Mouse (Mus musculus) forebrain, embryonic 16.5 days (tissue): Measurements from ENCODE around the gene Peli2. TPM values are rescaled to one million over a fixed set of nuclear protein-coding genes. Genes with fewer than 3 reads are reported as not detected.
A peak's percentile ranks its signal among the peaks of the same experiment; 100 is the strongest.

Experiments
- ATAC-seq: fragments of 200-750 bp; cut with Nextera tagmentation; 2 replicates; pipeline ENCODE4 v1.8.0; 2017; ENCODE audit warnings: mild to moderate bottlenecking, moderate library complexity
- H3K27ac ChIP-seq: fragments of 300-500 bp; sonication (generic); 2 replicates; pipeline ENCODE4 v1.5.1; 2014; ENCODE audit warnings: low read length, control low read depth
- H3K27me3 ChIP-seq: fragments of 300-500 bp; sonication (generic); replicated peaks from 2 replicates; pipeline ENCODE4 v1.6.1; 2014; ENCODE audit warnings: low read length; ENCODE audit not compliant: control insufficient read depth, insufficient read depth
- H3K36me3 ChIP-seq: fragments of 300-500 bp; sonication (generic); 2 replicates; pipeline ENCODE4 v1.6.1; 2014; ENCODE audit not compliant: control insufficient read depth, insufficient read depth
- H3K4me1 ChIP-seq: fragments of 300-500 bp; sonication (generic); replicated peaks from 2 replicates; pipeline ENCODE4 v1.6.1; 2014; ENCODE audit warnings: low read length; ENCODE audit not compliant: control insufficient read depth, insufficient read depth
- H3K4me2 ChIP-seq: fragments of 300-500 bp; sonication (generic); 2 replicates; pipeline ENCODE4 v1.6.1; 2014; ENCODE audit warnings: mild to moderate bottlenecking, low read length, control low read depth
- H3K4me3 ChIP-seq: fragments of 300-500 bp; sonication (generic); replicated peaks from 2 replicates; pipeline ENCODE4 v1.5.1; 2014; ENCODE audit warnings: mild to moderate bottlenecking, low read length, control low read depth
- H3K9ac ChIP-seq: fragments of 300-500 bp; sonication (generic); replicated peaks from 2 replicates; pipeline ENCODE4 v1.6.1; 2014; ENCODE audit warnings: low read depth, low read length, control low read depth
- H3K9me3 ChIP-seq: fragments of 300-500 bp; sonication (generic); 2 replicates; pipeline ENCODE4 v1.6.1; 2016; ENCODE audit warnings: low read length; ENCODE audit not compliant: control insufficient read depth
- WGBS: fragments of 180-500 bp; shearing (Covaris S2); extraction: QIAGEN DNeasy Blood & Tissue Kit; methylation state at CpG from one replicate; pipeline ENCODE4 v1.1.7; 2014; 5-methylcytosine and 5-hydroxymethylcytosine counted together
- polyA plus RNA-seq: library from polyadenylated mRNA; unstranded; fragments of >200 nt; fragmentation: Nextera tagmentation; extraction: Ambion mirVana; gene quantifications from 2 replicates; pipeline ENCODE4 v1.2.1, GENCODE M21; 2015

Peli2 gene
- polyA plus RNA-seq, 1 experiment from 2014 or later, result 10.5 TPM

GRCm38 (mm10) chr14:48210089-48210488, 89.5 kb downstream of the Peli2 start:
- Histone ChIP-seq H3K4me3 (no peak overlapping the region), H3K4me1 (peaks cover 20% of the 10 kb centered on the region), H3K4me2 (no peak overlapping the region), H3K36me3 (no peaks in the 10 kb centered on the region), H3K27ac (no peak overlapping the region), H3K9me3 (no peaks in the 10 kb centered on the region), H3K27me3 (no peaks in the 10 kb centered on the region), H3K9ac (no peak overlapping the region)
- no peak for ATAC-seq
- WGBS, result 88% methylated on average over 6 of the region's 9 CpGs

- H3K36me3 ChIP-seq, result no peaks in the 10 kb centered on the region
- H3K27me3 ChIP-seq, result no peaks in the 10 kb centered on the region
- no peak overlapping the region for H3K27ac ChIP-seq
- H3K4me2 ChIP-seq, result no peak overlapping the region
- no peak for ATAC-seq
- peaks cover 17% of the 10 kb centered on the region for H3K4me1 ChIP-seq
- H3K9ac ChIP-seq, result no peak overlapping the region
- H3K4me3 ChIP-seq, result no peak overlapping the region
- H3K9me3 ChIP-seq, result no peaks in the 10 kb centered on the region
- WGBS, result 83% methylated on average over 8 of the region's 8 CpGs
These were observed 90.9 kb downstream of the Peli2 start for GRCm38 (mm10) chr14:48211526-48211925.

GRCm38 (mm10) chr14:48212839-48213238, 92.2 kb downstream of the Peli2 start:
- Histone ChIP-seq H3K4me2 (no peak overlapping the region), H3K27me3 (no peaks in the 10 kb centered on the region), H3K4me1 (peaks cover 4% of the 10 kb centered on the region), H3K4me3 (no peak overlapping the region), H3K9me3 (no peaks in the 10 kb centered on the region), H3K27ac (no peak overlapping the region), H3K9ac (no peak overlapping the region), H3K36me3 (no peaks in the 10 kb centered on the region)
- ATAC-seq, result no peak
- WGBS, result 98% methylated on average over 11 of the region's 11 CpGs

GRCm38 (mm10) chr14:48213593-48213992, 93.0 kb downstream of the Peli2 start:
- ATAC-seq, result peak; percentile 33; the same call in 1 of the 2 replicates
- Histone ChIP-seq H3K36me3 (no peaks in the 10 kb centered on the region), H3K9ac (no peak overlapping the region), H3K27ac (no peak overlapping the region), H3K9me3 (no peaks in the 10 kb centered on the region), H3K4me2 (no peak overlapping the region), H3K4me1 (no peaks in the 10 kb centered on the region), H3K27me3 (no peaks in the 10 kb centered on the region), H3K4me3 (no peak overlapping the region)
- WGBS, result 70% methylated on average over 15 of the region's 15 CpGs

- Histone ChIP-seq H3K4me3 (no peak overlapping the region), H3K4me2 (no peak overlapping the region), H3K4me1 (peaks cover 14% of the 10 kb centered on the region), H3K9me3 (no peaks in the 10 kb centered on the region), H3K36me3 (no peaks in the 10 kb centered on the region), H3K27me3 (no peaks in the 10 kb centered on the region), H3K27ac (no peak overlapping the region), H3K9ac (no peak overlapping the region)
- no peak for ATAC-seq
- WGBS, result 81% methylated on average over 9 of the region's 9 CpGs
These were observed 101.4 kb downstream of the Peli2 start for GRCm38 (mm10) chr14:48222051-48222450.

- Histone ChIP-seq H3K27ac (no peak overlapping the region), H3K4me1 (peaks cover 14% of the 10 kb centered on the region), H3K4me2 (no peak overlapping the region), H3K36me3 (no peaks in the 10 kb centered on the region), H3K9me3 (no peaks in the 10 kb centered on the region), H3K9ac (no peak overlapping the region), H3K27me3 (no peaks in the 10 kb centered on the region), H3K4me3 (no peak overlapping the region)
- no peak for ATAC-seq
- WGBS, result 76% methylated on average over 9 of the region's 9 CpGs
These were observed 102.1 kb downstream of the Peli2 start for GRCm38 (mm10) chr14:48222684-48223083.

- Histone ChIP-seq H3K9ac (no peak overlapping the region), H3K4me1 (peaks cover 14% of the 10 kb centered on the region), H3K9me3 (no peaks in the 10 kb centered on the region), H3K27ac (peak overlapping the region; percentile 50), H3K27me3 (no peaks in the 10 kb centered on the region), H3K36me3 (no peaks in the 10 kb centered on the region), H3K4me2 (no peak overlapping the region), H3K4me3 (no peak overlapping the region)
- ATAC-seq, result no peak
- WGBS, result 59% methylated on average over 1 of the region's 1 CpGs
These were observed 103.6 kb downstream of the Peli2 start for GRCm38 (mm10) chr14:48224203-48224602.

DNA sequence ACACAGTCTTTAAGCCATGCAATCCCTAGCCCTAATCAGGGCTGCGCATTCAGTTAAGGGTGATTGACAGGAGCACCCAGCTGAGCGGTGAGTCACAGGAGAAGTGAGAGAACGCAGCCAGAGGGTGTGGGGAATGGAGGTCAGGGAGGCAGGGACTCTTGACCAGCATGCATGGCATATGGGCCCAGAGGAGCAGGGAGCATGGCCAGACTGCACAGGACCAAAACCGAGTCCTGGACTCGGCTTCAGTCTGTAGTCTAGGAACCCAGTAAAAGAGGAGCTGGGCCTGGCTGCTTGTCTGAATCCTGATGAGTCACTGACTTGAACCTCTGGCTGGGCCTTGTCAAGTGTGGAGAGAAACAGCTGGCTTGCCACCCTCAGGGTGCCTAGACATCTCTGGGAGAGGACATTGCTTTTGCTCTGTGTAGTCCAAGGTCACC, 104.3 kb downstream of the Peli2 start:
- no peak; the same call in 1 of the 2 replicates for ATAC-seq
- no peaks in the 10 kb centered on the region for H3K36me3 ChIP-seq
- WGBS, result 49% methylated on average over 5 of the region's 5 CpGs
- H3K4me2 ChIP-seq, result no peak overlapping the region
- H3K4me1 ChIP-seq, result peaks cover 9% of the 10 kb centered on the region
- no peak overlapping the region for H3K4me3 ChIP-seq
- no peak overlapping the region for H3K27ac ChIP-seq
- no peaks in the 10 kb centered on the region for H3K27me3 ChIP-seq
- H3K9me3 ChIP-seq, result no peaks in the 10 kb centered on the region
- no peak overlapping the region for H3K9ac ChIP-seq

- Histone ChIP-seq H3K4me3 (no peak overlapping the region), H3K9ac (no peak overlapping the region), H3K27me3 (no peaks in the 10 kb centered on the region), H3K9me3 (no peaks in the 10 kb centered on the region), H3K27ac (no peak overlapping the region), H3K36me3 (no peaks in the 10 kb centered on the region), H3K4me1 (peaks cover 4% of the 10 kb centered on the region), H3K4me2 (no peak overlapping the region)
- ATAC-seq, result no peak
- WGBS, result 80% methylated on average over 7 of the region's 7 CpGs
These were observed 105.3 kb downstream of the Peli2 start for GRCm38 (mm10) chr14:48225810-48226446.

DNA sequence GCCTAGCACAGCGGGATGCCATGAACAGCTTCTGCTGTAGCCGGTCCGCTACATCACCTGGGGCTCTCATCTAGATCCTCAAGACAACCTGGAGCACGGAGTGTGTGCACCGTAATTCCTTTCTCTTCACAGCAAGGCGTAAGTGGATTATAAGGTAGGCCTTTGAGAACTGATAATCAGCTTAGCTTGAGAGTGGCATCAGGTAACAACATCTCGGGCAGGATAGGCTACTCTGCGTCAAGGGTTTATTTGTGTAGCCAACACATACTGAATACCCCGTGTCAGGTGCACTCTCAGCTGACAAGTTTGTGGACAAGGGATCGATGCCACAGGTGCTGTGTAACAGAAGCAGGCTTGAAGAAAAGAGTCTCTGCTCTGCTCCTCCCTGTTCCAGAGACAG, 106.1 kb downstream of the Peli2 start:
- Histone ChIP-seq H3K27me3 (no peaks in the 10 kb centered on the region), H3K4me2 (no peak overlapping the region), H3K4me1 (peaks cover 4% of the 10 kb centered on the region), H3K36me3 (no peaks in the 10 kb centered on the region), H3K27ac (no peak overlapping the region), H3K4me3 (no peak overlapping the region), H3K9ac (no peak overlapping the region), H3K9me3 (no peaks in the 10 kb centered on the region)
- WGBS, result 78% methylated on average over 10 of the region's 10 CpGs
- no peak for ATAC-seq
